Mouse (Mus musculus): ENCODE measurements around the gene Chtop.
A peak's percentile ranks its signal among the peaks of the same experiment; 100 is the strongest.

The Chtop gene

DNA sequence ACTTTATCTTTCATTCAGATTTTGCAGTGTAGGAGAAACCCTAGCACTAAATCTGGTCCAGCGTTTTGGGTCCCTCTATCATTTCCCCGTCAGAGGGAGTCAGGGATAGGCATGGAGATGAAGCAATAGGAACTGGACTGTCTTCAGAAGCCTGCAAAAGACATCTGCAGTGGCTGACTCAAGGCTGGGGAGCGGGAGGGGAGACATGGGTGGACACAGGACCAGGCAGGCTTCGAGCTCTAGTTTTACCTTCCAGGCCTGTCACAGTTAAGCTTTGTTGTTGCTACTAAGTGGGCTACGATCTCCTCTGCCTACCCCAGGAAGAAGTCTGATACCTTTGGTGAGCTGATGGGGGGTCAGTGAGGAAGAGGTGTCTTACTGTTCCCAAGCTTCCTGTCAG is 3.0 kb upstream of the Chtop start:
- no peak for DNase-seq (ENCODE audit: low read depth, low spot score)

DNA sequence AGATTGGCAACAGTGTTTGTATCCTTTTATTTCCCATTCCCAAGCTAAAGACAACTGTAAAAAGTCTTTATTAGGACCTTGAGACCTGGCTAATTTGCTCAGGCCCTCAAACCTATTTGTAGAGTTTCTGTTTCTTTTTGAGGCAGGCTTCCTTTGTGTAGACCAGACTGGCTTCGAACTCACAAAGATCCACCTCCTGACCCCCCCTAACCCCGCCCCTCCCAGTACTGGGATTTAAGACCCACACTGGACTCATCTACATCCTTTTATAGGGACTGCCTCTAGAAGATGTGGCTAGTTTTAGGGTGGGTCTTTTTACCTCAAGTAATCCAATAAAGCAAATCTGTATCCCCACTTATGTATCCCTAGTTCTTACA is 437 bp upstream of the Chtop start:
- DNase-seq (ENCODE audit: low read depth, low spot score), result no peak

- DNase-seq (ENCODE audit: low read depth, low spot score), result peak; percentile 35
Measured at GRCm38 (mm10) chr3:90508287-90508949, 880 bp downstream of the Chtop start.

DNA sequence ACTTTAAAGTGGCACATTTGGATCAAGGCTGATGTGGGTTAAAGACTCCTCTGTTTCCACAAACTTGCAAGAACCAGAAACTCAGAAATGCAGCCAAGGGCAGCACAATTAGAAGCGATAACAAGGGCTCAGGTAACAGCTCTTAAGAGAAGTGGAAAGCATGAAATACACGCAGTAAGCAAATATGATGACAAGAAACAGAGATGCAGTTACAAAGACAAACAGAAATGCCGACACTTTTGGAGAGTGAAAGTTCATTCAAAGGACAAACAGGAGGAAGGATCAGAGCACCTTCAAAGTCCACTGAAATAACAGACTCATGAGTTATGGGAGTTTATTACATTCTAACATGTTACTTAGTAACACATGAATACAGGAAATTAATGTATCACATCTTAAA is 2.9 kb downstream of the Chtop start:
- DNase-seq (ENCODE audit: low read depth, low spot score), result no peak

- DNase-seq (ENCODE audit: low read depth, low spot score), result no peak
Measured at GRCm38 (mm10) chr3:90505216-90505615, 4.1 kb downstream of the Chtop start.

DNA sequence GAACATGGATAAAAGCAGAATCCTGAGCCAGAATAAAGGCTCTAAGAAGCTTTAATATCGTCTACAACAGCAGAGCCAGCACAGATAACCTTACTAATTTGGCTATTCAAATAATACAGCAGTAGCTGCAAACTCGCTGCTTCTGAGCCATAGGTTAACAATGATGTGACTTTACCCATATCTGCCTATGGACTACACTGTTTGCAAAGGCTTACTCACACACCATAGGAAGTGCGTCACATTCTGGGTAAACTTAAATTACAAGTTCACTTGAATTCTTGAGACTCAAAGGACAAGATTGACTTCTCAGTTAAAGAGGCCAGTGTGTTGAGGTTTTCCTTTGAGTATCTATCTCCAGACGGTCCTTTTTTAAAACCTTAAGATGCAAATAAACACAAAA is 5.9 kb downstream of the Chtop start:
- no peak for DNase-seq (ENCODE audit: low read depth, low spot score)

DNA sequence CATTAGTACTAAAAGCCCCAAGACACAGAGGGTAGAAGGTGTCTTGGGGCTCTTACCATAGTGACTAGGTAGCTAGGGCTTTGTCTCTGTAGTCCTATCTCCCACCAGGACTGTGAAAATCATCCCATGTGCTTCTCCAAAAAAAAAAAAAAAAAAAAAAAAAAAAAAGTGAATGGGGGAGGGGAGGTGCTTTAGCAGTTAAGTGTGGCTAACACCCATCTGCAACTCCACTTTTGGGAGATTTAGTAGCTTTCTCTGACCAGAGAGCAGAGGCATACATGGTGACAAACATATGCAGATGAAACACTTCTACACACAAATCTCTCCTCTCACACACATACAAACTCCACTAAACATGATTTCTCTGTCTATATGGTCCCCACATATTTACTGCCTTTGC is 11.7 kb downstream of the Chtop start:
- DNase-seq (ENCODE audit: low read depth, low spot score), result no peak

DNA sequence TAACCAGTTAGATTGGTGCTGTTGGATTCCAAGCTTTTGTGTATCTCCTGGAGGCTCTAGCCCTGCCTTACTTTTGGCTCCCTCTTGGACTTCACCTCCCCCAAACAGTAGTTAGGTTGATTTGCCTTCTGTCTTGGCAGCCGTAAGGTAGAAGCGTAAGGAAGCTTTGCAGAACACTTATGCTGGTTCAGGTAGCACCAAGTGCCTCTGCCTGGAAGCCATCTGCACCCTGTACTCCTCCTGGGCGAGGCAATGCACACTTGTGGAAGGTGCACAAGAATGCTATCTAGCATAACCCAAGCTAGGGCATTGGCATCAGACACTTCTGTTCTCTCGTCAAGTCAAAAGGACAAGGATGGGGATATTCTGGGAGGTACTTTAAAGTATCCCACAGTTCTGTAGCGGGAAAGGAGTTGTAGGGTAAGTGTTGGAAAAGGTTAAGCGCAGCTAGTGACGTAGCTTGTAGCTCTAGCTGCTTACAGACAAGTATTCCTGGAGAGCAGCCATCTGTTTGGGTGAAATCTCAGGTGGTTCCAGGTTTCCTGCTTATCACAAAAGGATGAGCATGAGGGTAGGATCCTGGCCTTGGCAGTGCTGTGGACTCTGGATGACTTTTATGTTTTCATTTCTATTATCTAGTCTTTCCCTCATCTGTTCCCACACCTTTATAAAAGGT is 13.3 kb downstream of the Chtop start:
- no peak for DNase-seq (ENCODE audit: low read depth, low spot score)

GRCm38 (mm10) chr3:90493831-90494540 is 15.3 kb downstream of the Chtop start:
- no peak for DNase-seq (ENCODE audit: low read depth, low spot score)

GRCm38 (mm10) chr3:90491350-90491749 is 17.9 kb downstream of the Chtop start:
- DNase-seq (ENCODE audit: low read depth, low spot score), result peak; percentile 72

DNA sequence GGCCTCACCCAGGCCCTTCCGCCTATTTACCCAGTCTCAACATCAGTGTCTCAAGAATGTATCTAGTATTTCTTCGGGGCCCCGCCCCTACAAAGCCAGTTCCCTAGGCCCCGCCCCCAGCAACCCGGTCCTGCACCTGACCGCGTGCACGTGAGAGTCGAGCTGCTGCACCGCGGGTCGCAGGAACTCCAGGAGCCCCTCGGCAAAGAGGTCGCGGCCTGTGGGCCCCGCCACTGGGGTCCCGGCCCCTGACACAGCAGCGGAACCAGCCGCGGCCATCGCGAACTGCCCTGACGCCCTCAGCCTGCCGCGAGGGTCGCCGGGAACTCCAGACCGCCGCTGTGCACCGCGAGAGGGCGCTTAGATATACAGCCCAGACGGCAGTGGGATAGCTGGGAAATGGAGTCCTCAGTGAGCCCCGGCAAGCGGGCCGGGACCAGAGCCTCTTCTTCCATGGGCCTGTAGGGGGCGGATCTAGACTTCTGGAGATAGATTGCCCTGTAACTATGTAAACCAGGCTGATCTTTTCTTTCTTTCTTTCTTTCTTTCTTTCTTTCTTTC is 18.5 kb downstream of the Chtop start, which contains the start of gene Snapin:
Gene Snapin (minus strand): TSS at position 338 of the 561 bp plus-strand sequence.
- peak; percentile 97 for DNase-seq (ENCODE audit: low read depth, low spot score)

DNA sequence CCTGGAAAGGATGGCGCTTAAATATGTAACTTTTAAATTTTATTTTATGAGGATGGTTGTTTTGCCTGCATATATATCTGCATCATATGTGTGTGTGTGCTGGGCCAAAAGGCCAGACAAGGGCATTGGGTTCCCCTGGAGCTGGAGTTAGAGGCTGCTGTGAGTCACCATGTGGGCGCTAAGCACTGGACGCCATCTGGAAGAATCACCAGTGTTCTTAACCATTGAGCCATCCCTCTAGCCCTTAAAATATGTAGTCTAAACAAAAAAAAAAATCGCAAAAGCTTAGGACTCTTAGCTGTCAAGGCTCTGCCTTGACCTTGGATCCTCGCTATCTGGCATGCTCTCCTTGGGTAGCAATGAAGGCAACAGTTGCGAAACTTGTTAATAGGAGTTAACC is 20.7 kb downstream of the Chtop start:
- DNase-seq (ENCODE audit: low read depth, low spot score), result no peak

GRCm38 (mm10) chr3:90486998-90487397 is 22.3 kb downstream of the Chtop start:
- DNase-seq (ENCODE audit: low read depth, low spot score), result no peak

DNA sequence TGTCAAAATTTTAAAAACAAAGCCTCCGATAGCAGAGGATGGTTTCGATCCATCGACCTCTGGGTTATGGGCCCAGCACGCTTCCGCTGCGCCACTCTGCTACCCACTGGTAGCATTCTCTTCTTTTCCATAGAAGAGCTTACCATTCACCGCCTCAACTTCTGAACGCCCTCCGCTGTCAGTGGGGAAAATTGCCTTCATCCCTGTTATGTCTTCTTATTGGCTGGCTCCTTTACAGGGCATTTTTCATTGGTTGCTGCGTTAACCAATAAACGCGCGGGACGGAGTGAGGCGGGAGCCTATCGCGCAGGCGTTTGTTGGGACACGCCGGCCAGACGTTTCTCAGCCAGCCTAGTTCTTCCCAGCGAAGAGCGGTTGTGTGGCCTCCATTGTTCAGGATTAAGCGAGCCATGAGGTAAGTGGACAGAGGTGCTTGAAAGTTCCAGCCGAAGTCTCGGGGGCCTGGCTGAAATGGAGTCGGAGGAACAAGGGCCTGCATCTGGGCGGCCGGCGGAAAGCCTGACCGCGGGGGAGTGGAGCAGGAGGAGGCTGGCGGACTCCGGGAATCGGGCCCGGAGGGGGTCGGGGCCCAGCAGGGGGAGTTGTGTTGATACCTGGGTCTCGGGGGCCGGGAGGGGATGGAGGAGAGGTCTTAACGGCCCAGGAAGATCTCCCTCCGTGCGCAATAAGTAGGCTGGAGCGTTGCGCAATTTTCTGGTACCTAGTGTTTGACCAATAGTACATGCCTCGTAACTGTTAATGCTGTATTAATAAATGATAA is 33.3 kb downstream of the Chtop start, which contains the start of gene Ilf2:
Gene Ilf2 (plus strand): TSS at position 296 of the 781 bp plus-strand sequence.
- peak; percentile 98 for DNase-seq (ENCODE audit: low read depth, low spot score)

- DNase-seq (ENCODE audit: low read depth, low spot score), result peak; percentile 29
Measured at GRCm38 (mm10) chr3:90475151-90475830, 34.0 kb downstream of the Chtop start.

GRCm38 (mm10) chr3:90472213-90472612 is 37.1 kb downstream of the Chtop start:
- peak; percentile 87 for DNase-seq (ENCODE audit: low read depth, low spot score)

DNA sequence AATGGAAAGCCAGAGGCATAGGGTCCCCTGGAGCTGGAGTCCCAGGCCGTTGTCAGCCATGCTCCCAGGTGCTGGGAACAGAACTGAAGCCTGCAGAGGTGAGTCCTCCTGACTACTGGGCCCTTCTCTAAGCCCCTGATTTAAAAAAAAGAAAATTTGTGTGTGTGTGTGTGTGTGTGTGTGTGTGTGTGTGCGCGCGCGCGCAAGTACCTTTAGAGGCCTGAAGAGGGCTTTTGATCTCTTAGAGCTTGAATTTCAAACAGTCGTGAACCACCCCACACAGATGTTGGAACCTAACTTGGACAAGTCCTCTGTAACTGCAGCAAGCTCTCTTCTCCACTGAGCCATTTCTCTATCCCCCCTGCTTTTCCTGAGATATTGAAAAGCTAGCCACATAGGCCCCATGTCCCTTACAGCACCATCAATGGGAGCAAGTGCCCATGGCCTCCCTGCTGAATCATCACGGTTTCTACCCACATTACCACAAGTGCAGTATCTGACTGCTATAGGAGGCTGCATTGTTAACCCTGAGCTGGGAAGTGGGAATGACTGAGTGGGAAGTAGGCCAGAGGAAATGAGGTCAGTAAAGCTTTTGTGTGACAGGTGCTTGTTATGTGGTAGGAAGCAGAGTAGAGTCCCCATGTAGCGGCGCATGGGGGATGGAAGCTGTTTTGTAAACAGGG is 41.5 kb downstream of the Chtop start:
- no peak for DNase-seq (ENCODE audit: low read depth, low spot score)

- peak; percentile 55 for DNase-seq (ENCODE audit: low read depth, low spot score)
Measured at GRCm38 (mm10) chr3:90466311-90466766, 43.0 kb downstream of the Chtop start.

GRCm38 (mm10) chr3:90465686-90466310 is 43.5 kb downstream of the Chtop start, which contains the start of gene Npr1:
Npr1 (minus strand) TSS chr3:90465866.
- DNase-seq (ENCODE audit: low read depth, low spot score), result peak; percentile 21

All from CD4-positive, CD25-positive, alpha-beta regulatory T cell, adult 2 months (primary cell).